Mouse (Mus musculus): ENCODE data around the gene Tmem114. TPM values are rescaled to one million over a fixed set of nuclear protein-coding genes. Genes with fewer than 3 reads are reported as not detected.

The Tmem114 gene
- polyA plus RNA-seq, 1 experiment: not detected

GRCm38 (mm10) chr16:8424161-8424970 lies 570 bp downstream of the Tmem114 start:
- Histone ChIP-seq H3K27me3 (ENCODE audit: control insufficient read depth, insufficient read depth, low read length, poor library complexity, severe bottlenecking) (peaks cover 5% of the 10 kb centered on the region), H3K9ac (ENCODE audit: low read depth, poor library complexity, severe bottlenecking) (peak overlapping the region; percentile 42), H3K4me3 (ENCODE audit: low read depth, low read length) (peak overlapping the region; percentile 59), H3K9me3 (replicated peaks; ENCODE audit: control insufficient read depth, insufficient read depth, low read length, poor library complexity, severe bottlenecking) (no peaks in the 10 kb centered on the region), H3K4me1 (ENCODE audit: control insufficient read depth, insufficient read depth, low read length) (peaks cover 2% of the 10 kb centered on the region), H3K36me3 (ENCODE audit: control insufficient read depth, insufficient read depth, low read length, poor library complexity, severe bottlenecking) (no peaks in the 10 kb centered on the region), H3K27ac (ENCODE audit: insufficient read depth, low read length) (no peak overlapping the region)
- TF ChIP-seq CTCF (IDR thresholded peaks at IDR 0.05; ENCODE audit: low read depth, low read length) (no peak), EP300 (IDR thresholded peaks at IDR 0.05; ENCODE audit: insufficient read depth, low read depth, low read length) (no peak), POLR2A (IDR thresholded peaks at IDR 0.05; ENCODE audit: insufficient read depth, low read length) (no peak)

- Histone ChIP-seq H3K4me1 (ENCODE audit: control insufficient read depth, insufficient read depth, low read length) (peaks cover 2% of the 10 kb centered on the region), H3K36me3 (ENCODE audit: control insufficient read depth, insufficient read depth, low read length, poor library complexity, severe bottlenecking) (no peaks in the 10 kb centered on the region), H3K4me3 (ENCODE audit: low read depth, low read length) (no peak overlapping the region), H3K9me3 (replicated peaks; ENCODE audit: control insufficient read depth, insufficient read depth, low read length, poor library complexity, severe bottlenecking) (no peaks in the 10 kb centered on the region), H3K27ac (ENCODE audit: insufficient read depth, low read length) (no peak overlapping the region), H3K9ac (ENCODE audit: low read depth, poor library complexity, severe bottlenecking) (no peak overlapping the region), H3K27me3 (ENCODE audit: control insufficient read depth, insufficient read depth, low read length, poor library complexity, severe bottlenecking) (peaks cover 5% of the 10 kb centered on the region)
- TF ChIP-seq POLR2A (IDR thresholded peaks at IDR 0.05; ENCODE audit: insufficient read depth, low read length) (no peak), CTCF (IDR thresholded peaks at IDR 0.05; ENCODE audit: low read depth, low read length) (no peak), EP300 (IDR thresholded peaks at IDR 0.05; ENCODE audit: insufficient read depth, low read depth, low read length) (no peak)
These were observed 1.3 kb downstream of the Tmem114 start for GRCm38 (mm10) chr16:8423626-8424114.

- Histone ChIP-seq H3K27me3 (ENCODE audit: control insufficient read depth, insufficient read depth, low read length, poor library complexity, severe bottlenecking) (peaks cover 5% of the 10 kb centered on the region), H3K9ac (ENCODE audit: low read depth, poor library complexity, severe bottlenecking) (no peak overlapping the region)
These were observed 4.1 kb downstream of the Tmem114 start for GRCm38 (mm10) chr16:8420842-8421241.

GRCm38 (mm10) chr16:8420381-8420780 lies 4.6 kb downstream of the Tmem114 start:
- TF ChIP-seq POLR2A (IDR thresholded peaks at IDR 0.05; ENCODE audit: insufficient read depth, low read length): no peak
- TF ChIP-seq EP300 (IDR thresholded peaks at IDR 0.05; ENCODE audit: insufficient read depth, low read depth, low read length): no peak
- peaks cover 5% of the 10 kb centered on the region for H3K27me3 ChIP-seq (ENCODE audit: control insufficient read depth, insufficient read depth, low read length, poor library complexity, severe bottlenecking)
- no peak overlapping the region for H3K9ac ChIP-seq (ENCODE audit: low read depth, poor library complexity, severe bottlenecking)
- no peaks in the 10 kb centered on the region for H3K9me3 ChIP-seq (replicated peaks; ENCODE audit: control insufficient read depth, insufficient read depth, low read length, poor library complexity, severe bottlenecking)
- H3K4me1 ChIP-seq (ENCODE audit: control insufficient read depth, insufficient read depth, low read length): peaks cover 2% of the 10 kb centered on the region
- no peaks in the 10 kb centered on the region for H3K36me3 ChIP-seq (ENCODE audit: control insufficient read depth, insufficient read depth, low read length, poor library complexity, severe bottlenecking)
- H3K4me3 ChIP-seq (ENCODE audit: low read depth, low read length): no peak overlapping the region
- no peak overlapping the region for H3K27ac ChIP-seq (ENCODE audit: insufficient read depth, low read length)

More at GRCm38 (mm10) chr16:8420842-8421241, 4.1 kb downstream of the Tmem114 start:
- Histone ChIP-seq H3K27ac (ENCODE audit: insufficient read depth, low read length) (no peak overlapping the region), H3K4me3 (ENCODE audit: low read depth, low read length) (no peak overlapping the region), H3K9me3 (replicated peaks; ENCODE audit: control insufficient read depth, insufficient read depth, low read length, poor library complexity, severe bottlenecking) (no peaks in the 10 kb centered on the region), H3K4me1 (ENCODE audit: control insufficient read depth, insufficient read depth, low read length) (peaks cover 2% of the 10 kb centered on the region), H3K36me3 (ENCODE audit: control insufficient read depth, insufficient read depth, low read length, poor library complexity, severe bottlenecking) (no peaks in the 10 kb centered on the region)
- TF ChIP-seq EP300 (IDR thresholded peaks at IDR 0.05; ENCODE audit: insufficient read depth, low read depth, low read length) (no peak), POLR2A (IDR thresholded peaks at IDR 0.05; ENCODE audit: insufficient read depth, low read length) (no peak), CTCF (IDR thresholded peaks at IDR 0.05; ENCODE audit: low read depth, low read length) (no peak)

- Histone ChIP-seq H3K27ac (ENCODE audit: insufficient read depth, low read length) (no peak overlapping the region), H3K9me3 (replicated peaks; ENCODE audit: control insufficient read depth, insufficient read depth, low read length, poor library complexity, severe bottlenecking) (no peaks in the 10 kb centered on the region), H3K4me3 (ENCODE audit: low read depth, low read length) (no peak overlapping the region), H3K9ac (ENCODE audit: low read depth, poor library complexity, severe bottlenecking) (no peak overlapping the region), H3K36me3 (ENCODE audit: control insufficient read depth, insufficient read depth, low read length, poor library complexity, severe bottlenecking) (no peaks in the 10 kb centered on the region), H3K27me3 (ENCODE audit: control insufficient read depth, insufficient read depth, low read length, poor library complexity, severe bottlenecking) (peaks cover 3% of the 10 kb centered on the region), H3K4me1 (ENCODE audit: control insufficient read depth, insufficient read depth, low read length) (peaks cover 2% of the 10 kb centered on the region)
- TF ChIP-seq CTCF (IDR thresholded peaks at IDR 0.05; ENCODE audit: low read depth, low read length) (no peak), POLR2A (IDR thresholded peaks at IDR 0.05; ENCODE audit: insufficient read depth, low read length) (no peak), EP300 (IDR thresholded peaks at IDR 0.05; ENCODE audit: insufficient read depth, low read depth, low read length) (no peak)
These were observed 5.3 kb downstream of the Tmem114 start for GRCm38 (mm10) chr16:8419666-8420065.

- Histone ChIP-seq H3K9ac (ENCODE audit: low read depth, poor library complexity, severe bottlenecking) (no peak overlapping the region), H3K27ac (ENCODE audit: insufficient read depth, low read length) (no peak overlapping the region)
- no peak for TF ChIP-seq EP300 (IDR thresholded peaks at IDR 0.05; ENCODE audit: insufficient read depth, low read depth, low read length)
- TF ChIP-seq POLR2A (IDR thresholded peaks at IDR 0.05; ENCODE audit: insufficient read depth, low read length): no peak
- TF ChIP-seq CTCF (IDR thresholded peaks at IDR 0.05; ENCODE audit: low read depth, low read length): no peak
These were observed 6.8 kb downstream of the Tmem114 start for GRCm38 (mm10) chr16:8418126-8418525.

More at GRCm38 (mm10) chr16:8418126-8418525, 6.8 kb downstream of the Tmem114 start:
- Histone ChIP-seq H3K4me1 (ENCODE audit: control insufficient read depth, insufficient read depth, low read length) (no peaks in the 10 kb centered on the region), H3K4me3 (ENCODE audit: low read depth, low read length) (no peak overlapping the region), H3K36me3 (ENCODE audit: control insufficient read depth, insufficient read depth, low read length, poor library complexity, severe bottlenecking) (no peaks in the 10 kb centered on the region), H3K9me3 (replicated peaks; ENCODE audit: control insufficient read depth, insufficient read depth, low read length, poor library complexity, severe bottlenecking) (no peaks in the 10 kb centered on the region), H3K27me3 (ENCODE audit: control insufficient read depth, insufficient read depth, low read length, poor library complexity, severe bottlenecking) (no peaks in the 10 kb centered on the region)

All from ES-Bruce4 (cell line).